Mouse (Mus musculus) adrenal gland, postnatal 25 days (tissue): ENCODE results near the gene Grasp. TPM values are rescaled to one million over a fixed set of nuclear protein-coding genes. Genes with fewer than 3 reads are reported as not detected.

ENCODE experiments used
- DNase-seq: peaks from one replicate; pipeline ENCODE4 v3.0.0; 2021; ENCODE audit warnings: mixed read lengths
- microRNA-seq, 2 experiments: library from miRNA; unstranded; fragments of <30 nt; microRNA quantifications; one replicate each; pipeline ENCODE4 v1.2.0; 2021
- total RNA-seq: library from RNA; stranded (reverse); gene quantifications from 2 replicates; pipeline ENCODE4 v1.2.3, GENCODE M21; 2021

The Grasp gene
- total RNA-seq, 1 experiment from 2014 or later: 16.3 TPM

- DNase-seq: no peak
Observed at GRCm38 (mm10) chr15:101277351-101277899, 53.4 kb downstream of the Grasp start.

- peak; percentile 42 for DNase-seq
Observed at GRCm38 (mm10) chr15:101278589-101278988, 54.6 kb downstream of the Grasp start.

GRCm38 (mm10) chr15:101279430-101279999 lies 55.5 kb downstream of the Grasp start:
- DNase-seq: peak; percentile 83

Small RNAs within 50 kb of the gene (microRNA-seq; reads per million reads assigned to microRNA genes)
- 0 reads per million in 2 experiments for gene Mir6962

Other genes with a start within 250 kb of the Grasp start
- gene Gm47841, start 176.8 kb upstream of the Grasp start, total RNA-seq: not detected in 2 replicates
- gene Fignl2, start 145.6 kb upstream of the Grasp start, total RNA-seq: 9.0 and 10.2 TPM in 2 replicates
- gene Ankrd33, start 108.4 kb upstream of the Grasp start, total RNA-seq: 0.62 and 0.64 TPM in 2 replicates
- 11.1 and 15.5 TPM in 2 replicates for gene Acvrl1, start 95.7 kb upstream of the Grasp start, total RNA-seq
- 9.0 and 11.2 TPM in 2 replicates for gene Acvr1b, start 50.1 kb upstream of the Grasp start, total RNA-seq
- gene Nr4a1, start 30.1 kb downstream of the Grasp start, total RNA-seq: 98.7 and 131 TPM in 2 replicates
- gene Atg101, start 60.1 kb downstream of the Grasp start, total RNA-seq: 40.6 and 44.5 TPM in 2 replicates
- gene 6030408B16Rik, start 69.0 kb downstream of the Grasp start, total RNA-seq: 0.27 TPM in 1 of 2 replicates, not detected in the other
- 1.0 and 1.3 TPM in 2 replicates for gene Krt80, start 146.0 kb downstream of the Grasp start, total RNA-seq
- gene Krt7, start 186.9 kb downstream of the Grasp start, total RNA-seq: 0.67 and 0.76 TPM in 2 replicates
- not detected in 2 replicates for gene Krt87, start 214.6 kb downstream of the Grasp start, total RNA-seq
- gene Krt88, start 223.6 kb downstream of the Grasp start, total RNA-seq: not detected in 2 replicates
- gene Krt81, start 239.6 kb downstream of the Grasp start, total RNA-seq: not detected in 2 replicates
- gene Krt86, start 249.3 kb downstream of the Grasp start, total RNA-seq: not detected in 2 replicates